Mouse (Mus musculus): ENCODE measurements at regions not wholly inside any gene's neighbourhood (a gene's known extent, or its start where the extent isn't known, plus 50 kb on each side); places are given as distances from the start of the nearest gene placed in this dataset.

GRCm38 (mm10) chr2:71630143-71630463 is 83.5 kb upstream of the Dlx2 start:
- TF ChIP-seq CTCF (IDR thresholded peaks at IDR 0.05; ENCODE audit: low read depth, low read length): no peak
- TF ChIP-seq POLR2A (IDR thresholded peaks at IDR 0.05; ENCODE audit: borderline replicate concordance, low read depth, low read length): no peak
